Mouse (Mus musculus): ENCODE measurements around the gene Agap1. TPM values are rescaled to one million over a fixed set of nuclear protein-coding genes. Genes with fewer than 3 reads are reported as not detected.

The Agap1 gene
- polyA plus RNA-seq, 1 experiment from 2014 or later = 8.5 TPM

DNA sequence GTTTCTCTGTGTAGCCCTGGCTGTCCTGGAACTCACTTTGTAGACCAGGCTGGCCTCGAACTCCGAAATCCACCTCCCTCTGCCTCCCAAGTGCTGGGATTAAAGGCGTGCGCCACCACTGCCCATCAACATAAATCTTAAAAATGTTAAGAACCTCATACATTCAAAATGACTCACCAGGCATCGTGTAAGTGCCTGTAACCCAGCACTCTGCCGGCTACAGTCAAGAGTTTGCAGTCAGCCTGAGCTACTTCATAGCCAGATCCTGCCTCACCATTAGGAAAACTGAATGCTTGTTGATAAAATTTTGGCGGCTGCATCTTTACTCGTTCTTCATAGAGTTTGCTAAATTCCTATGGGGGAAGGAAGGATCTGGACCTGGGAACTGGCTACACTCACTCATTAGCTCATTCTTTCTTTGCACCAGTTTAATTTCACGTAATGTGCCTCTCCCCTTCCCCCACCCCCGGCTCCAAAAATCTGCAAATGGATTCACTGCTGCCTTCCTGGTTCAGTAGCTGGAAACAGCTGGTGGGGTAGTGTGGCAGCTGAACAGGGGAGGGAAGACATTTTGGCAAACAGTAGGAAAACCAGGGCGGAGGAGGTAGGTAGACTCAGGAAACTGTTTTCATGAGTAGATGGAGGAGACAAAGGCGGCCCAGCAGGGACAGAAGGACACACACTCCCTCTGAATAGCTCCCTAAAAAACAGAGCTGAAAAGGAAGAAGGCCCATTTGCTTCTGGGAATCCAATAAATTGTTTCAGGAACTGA, 415.7 kb downstream of the Agap1 start:
- no peak overlapping the region for H3K4me3 ChIP-seq (replicated peaks; ENCODE audit: low read depth, low read length)
- no peak overlapping the region for H3K27ac ChIP-seq
- no peaks in the 10 kb centered on the region for H3K27me3 ChIP-seq (ENCODE audit: insufficient read depth, low read length)
- no peak overlapping the region for H3K9ac ChIP-seq (ENCODE audit: low read depth, low read length)
- no peaks in the 10 kb centered on the region for H3K36me3 ChIP-seq (ENCODE audit: insufficient read depth, low read length)
- no peaks in the 10 kb centered on the region for H3K9me3 ChIP-seq (replicated peaks; ENCODE audit: low read length)
- no peaks in the 10 kb centered on the region for H3K4me1 ChIP-seq (replicated peaks; ENCODE audit: insufficient read depth, low read length)
- ATAC-seq (replicated peaks; ENCODE audit: low FRiP score, low read depth) (no peak), DNase-seq (ENCODE audit: low spot score) (no peak)
- WGBS = 60% methylated on average over 12 of the region's 12 CpGs
- no peak overlapping the region for H3K4me2 ChIP-seq (ENCODE audit: low read length)
- TF ChIP-seq CTCF (IDR thresholded peaks at IDR 0.05; ENCODE audit: low read depth) = no peak

DNA sequence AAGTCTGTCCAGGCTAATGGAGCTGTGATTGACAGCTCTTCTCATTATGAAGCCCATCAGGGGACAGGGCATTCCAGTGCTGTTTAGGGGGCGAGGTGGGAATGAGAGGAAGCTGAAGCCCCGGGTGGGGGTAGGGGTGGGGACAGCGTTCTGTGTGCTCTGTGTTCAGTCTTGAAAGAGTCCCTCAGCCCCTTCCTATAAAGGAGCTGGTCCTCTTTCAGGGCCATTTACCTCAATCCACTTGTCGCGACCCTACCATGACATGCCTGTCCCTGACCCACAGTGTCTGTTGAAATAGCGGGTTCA, 416.3 kb downstream of the Agap1 start:
- H3K27ac ChIP-seq = no peak overlapping the region
- no peak overlapping the region for H3K4me3 ChIP-seq (replicated peaks; ENCODE audit: low read depth, low read length)
- no peaks in the 10 kb centered on the region for H3K27me3 ChIP-seq (ENCODE audit: insufficient read depth, low read length)
- H3K9ac ChIP-seq (ENCODE audit: low read depth, low read length) = no peak overlapping the region
- TF ChIP-seq CTCF (IDR thresholded peaks at IDR 0.05; ENCODE audit: low read depth) = no peak
- ATAC-seq (replicated peaks; ENCODE audit: low FRiP score, low read depth) = no peak
- no peaks in the 10 kb centered on the region for H3K36me3 ChIP-seq (ENCODE audit: insufficient read depth, low read length)
- no peaks in the 10 kb centered on the region for H3K4me1 ChIP-seq (replicated peaks; ENCODE audit: insufficient read depth, low read length)
- H3K4me2 ChIP-seq (ENCODE audit: low read length) = no peak overlapping the region
- 63% methylated on average over 6 of the region's 6 CpGs for WGBS
- H3K9me3 ChIP-seq (replicated peaks; ENCODE audit: low read length) = no peaks in the 10 kb centered on the region
- DNase-seq (ENCODE audit: low spot score) = no peak

DNA sequence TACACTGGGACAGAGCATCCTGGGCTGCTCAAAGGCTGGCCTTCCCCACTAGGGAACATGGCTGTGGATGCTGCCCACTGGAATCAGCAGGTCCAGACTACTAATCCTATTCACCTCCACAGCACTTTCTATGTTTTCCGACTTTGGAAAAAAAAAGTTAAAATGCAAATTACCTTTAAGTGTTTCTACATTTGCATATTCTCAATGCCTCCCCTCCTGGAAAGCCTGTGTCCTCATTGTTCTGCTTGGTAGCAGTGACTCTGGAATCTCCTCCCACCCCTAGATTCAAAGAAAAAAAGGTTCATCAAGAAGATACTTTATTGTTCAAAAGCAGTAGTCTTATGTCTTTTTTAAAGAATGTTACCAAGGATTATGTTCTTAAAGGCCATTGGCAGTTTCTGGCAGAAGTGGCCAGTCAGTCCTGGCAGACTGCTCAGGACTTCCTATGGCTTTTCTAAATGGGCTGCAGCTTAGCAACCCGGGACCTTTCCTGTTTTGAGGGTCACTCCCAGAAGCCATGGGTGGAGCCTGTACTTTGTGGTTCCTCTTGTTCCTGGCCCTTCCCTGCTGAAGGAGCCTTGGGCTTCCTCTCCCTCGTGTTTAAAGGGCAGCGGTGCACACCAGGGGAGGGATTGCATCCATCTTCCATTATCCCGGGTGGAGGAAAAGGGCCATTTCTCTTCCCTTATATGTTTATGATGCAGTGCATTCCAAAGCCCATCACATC, 421.9 kb downstream of the Agap1 start:
- Histone ChIP-seq H3K9ac (ENCODE audit: low read depth, low read length) (no peak overlapping the region), H3K4me3 (replicated peaks; ENCODE audit: low read depth, low read length) (no peak overlapping the region), H3K4me2 (ENCODE audit: low read length) (no peak overlapping the region), H3K27ac (no peak overlapping the region), H3K27me3 (ENCODE audit: insufficient read depth, low read length) (no peaks in the 10 kb centered on the region), H3K36me3 (ENCODE audit: insufficient read depth, low read length) (no peaks in the 10 kb centered on the region), H3K9me3 (replicated peaks; ENCODE audit: low read length) (no peaks in the 10 kb centered on the region), H3K4me1 (replicated peaks; ENCODE audit: insufficient read depth, low read length) (peaks cover 15% of the 10 kb centered on the region)
- no peak for ATAC-seq (replicated peaks; ENCODE audit: low FRiP score, low read depth)
- peak; percentile 58 for DNase-seq (ENCODE audit: low spot score)
- 25% methylated on average over 5 of the region's 5 CpGs for WGBS
- TF ChIP-seq CTCF (IDR thresholded peaks at IDR 0.05; ENCODE audit: low read depth) = no peak

DNA sequence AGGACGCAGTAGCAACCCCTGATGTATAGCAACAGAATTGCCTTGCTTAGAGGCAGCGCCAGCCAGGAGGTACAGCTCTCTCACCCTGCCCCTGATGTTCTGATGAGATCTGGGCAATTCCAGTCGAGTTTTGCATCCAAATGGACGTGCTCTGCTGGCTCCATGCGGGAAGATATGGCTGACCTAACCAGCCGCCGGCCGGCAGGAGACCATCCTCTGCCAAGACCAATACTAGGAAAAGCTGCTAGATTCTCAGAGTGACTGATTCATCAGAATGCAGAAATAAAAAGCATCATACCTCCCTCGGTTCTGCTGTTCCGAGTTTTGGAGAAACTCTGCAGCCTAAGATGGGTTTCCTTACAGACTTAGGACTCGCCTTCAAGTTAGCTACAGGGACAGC, 423.9 kb downstream of the Agap1 start:
- Histone ChIP-seq H3K27ac (no peak overlapping the region), H3K9ac (ENCODE audit: low read depth, low read length) (no peak overlapping the region), H3K27me3 (ENCODE audit: insufficient read depth, low read length) (no peaks in the 10 kb centered on the region), H3K4me3 (replicated peaks; ENCODE audit: low read depth, low read length) (no peak overlapping the region), H3K4me1 (replicated peaks; ENCODE audit: insufficient read depth, low read length) (peaks cover 15% of the 10 kb centered on the region), H3K9me3 (replicated peaks; ENCODE audit: low read length) (no peaks in the 10 kb centered on the region), H3K36me3 (ENCODE audit: insufficient read depth, low read length) (no peaks in the 10 kb centered on the region), H3K4me2 (ENCODE audit: low read length) (no peak overlapping the region)
- 73% methylated on average over 11 of the region's 11 CpGs for WGBS
- DNase-seq (ENCODE audit: low spot score) (no peak), ATAC-seq (replicated peaks; ENCODE audit: low FRiP score, low read depth) (no peak)
- TF ChIP-seq CTCF (IDR thresholded peaks at IDR 0.05; ENCODE audit: low read depth) = no peak

DNA sequence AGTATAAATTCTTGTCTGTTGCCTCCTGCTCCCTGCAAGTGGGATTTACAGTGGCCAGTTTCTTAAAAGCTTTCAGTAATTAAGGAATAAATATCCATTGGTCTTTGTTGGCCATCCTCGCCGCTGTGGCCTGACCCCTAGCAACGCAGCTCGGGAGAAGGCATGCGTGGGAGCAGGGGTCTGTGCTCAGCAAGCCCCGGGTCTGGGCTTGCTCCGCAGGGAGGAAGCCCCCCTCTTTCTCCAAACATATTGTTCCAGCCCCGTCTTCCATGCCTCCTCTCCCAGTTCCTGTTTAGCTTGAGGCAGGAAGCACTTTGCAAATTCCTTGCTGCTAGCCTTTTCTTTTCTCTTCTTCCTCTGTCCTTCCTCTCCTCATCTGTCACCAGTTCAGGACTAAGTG, 425.6 kb downstream of the Agap1 start:
- peak; percentile 68 for DNase-seq (ENCODE audit: low spot score)
- WGBS = 6% methylated on average over 8 of the region's 8 CpGs
- TF ChIP-seq CTCF (IDR thresholded peaks at IDR 0.05; ENCODE audit: low read depth) = no peak

DNA sequence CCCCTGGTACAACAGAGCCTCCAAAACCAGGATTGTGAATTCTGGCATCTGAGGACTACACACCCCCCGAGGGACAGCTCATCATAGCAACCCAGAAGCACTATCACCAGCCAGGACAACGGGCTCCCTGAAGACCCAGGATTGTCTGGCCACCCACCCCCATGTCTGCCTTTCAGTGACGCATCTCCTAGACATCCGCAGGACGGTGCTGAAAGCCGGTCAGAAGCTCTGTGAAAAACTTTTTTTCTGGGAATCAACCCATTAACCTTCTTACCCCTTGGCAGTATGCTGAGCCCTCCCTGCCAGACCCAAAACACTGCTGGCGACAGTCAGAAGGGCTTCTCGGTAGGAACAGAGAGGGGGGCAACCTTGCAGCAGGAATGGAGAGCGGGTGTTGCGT, 426.2 kb downstream of the Agap1 start:
- ATAC-seq (replicated peaks; ENCODE audit: low FRiP score, low read depth) (no peak), DNase-seq (ENCODE audit: low spot score) (no peak)
- WGBS = 63% methylated on average over 10 of the region's 10 CpGs
- TF ChIP-seq CTCF (IDR thresholded peaks at IDR 0.05; ENCODE audit: low read depth) = no peak
- Histone ChIP-seq H3K36me3 (ENCODE audit: insufficient read depth, low read length) (no peaks in the 10 kb centered on the region), H3K27ac (no peak overlapping the region), H3K4me2 (ENCODE audit: low read length) (no peak overlapping the region), H3K4me1 (replicated peaks; ENCODE audit: insufficient read depth, low read length) (peaks cover 21% of the 10 kb centered on the region), H3K9ac (ENCODE audit: low read depth, low read length) (no peak overlapping the region), H3K4me3 (replicated peaks; ENCODE audit: low read depth, low read length) (no peak overlapping the region), H3K9me3 (replicated peaks; ENCODE audit: low read length) (no peaks in the 10 kb centered on the region), H3K27me3 (ENCODE audit: insufficient read depth, low read length) (no peaks in the 10 kb centered on the region)

More for the DNA sequence above, 425.6 kb downstream of the Agap1 start:
- Histone ChIP-seq H3K4me3 (replicated peaks; ENCODE audit: low read depth, low read length) (no peak overlapping the region), H3K9ac (ENCODE audit: low read depth, low read length) (no peak overlapping the region), H3K4me2 (ENCODE audit: low read length) (no peak overlapping the region), H3K27me3 (ENCODE audit: insufficient read depth, low read length) (no peaks in the 10 kb centered on the region), H3K36me3 (ENCODE audit: insufficient read depth, low read length) (no peaks in the 10 kb centered on the region), H3K27ac (no peak overlapping the region), H3K4me1 (replicated peaks; ENCODE audit: insufficient read depth, low read length) (peaks cover 15% of the 10 kb centered on the region), H3K9me3 (replicated peaks; ENCODE audit: low read length) (no peaks in the 10 kb centered on the region)
- ATAC-seq (replicated peaks; ENCODE audit: low FRiP score, low read depth) = no peak

Data from kidney, postnatal 0 days (tissue).